Mouse (Mus musculus) kidney, embryonic 14.5 days (tissue): Measurements from ENCODE around the gene Ip6k3. TPM values are rescaled to one million over a fixed set of nuclear protein-coding genes. Genes with fewer than 3 reads are reported as not detected.
A peak's percentile ranks its signal among the peaks of the same experiment; 100 is the strongest.

Experiments used
- ATAC-seq: fragments of 200-750 bp; cut with Nextera tagmentation; 2 replicates; pipeline ENCODE4 v1.8.0; 2017; ENCODE audit warnings: moderate number of reproducible peaks, mild to moderate bottlenecking, moderate TSS enrichment, moderate library complexity; ENCODE audit not compliant: low FRiP score, low TSS enrichment
- H3K27ac ChIP-seq: fragments of 300-500 bp; sonication (generic); 2 replicates; pipeline ENCODE4 v1.5.1; 2014; ENCODE audit warnings: low read depth, mild to moderate bottlenecking, low read length, moderate library complexity, mixed read lengths
- H3K27me3 ChIP-seq: fragments of 300-500 bp; sonication (generic); 2 replicates; pipeline ENCODE4 v1.6.1; 2014; ENCODE audit warnings: mild to moderate bottlenecking, low read length; ENCODE audit not compliant: control insufficient read depth, insufficient read depth
- H3K36me3 ChIP-seq: fragments of 300-500 bp; sonication (generic); 2 replicates; pipeline ENCODE4 v1.6.1; 2014; ENCODE audit warnings: low read length, mixed read lengths; ENCODE audit not compliant: control insufficient read depth, insufficient read depth
- H3K4me1 ChIP-seq: fragments of 300-500 bp; sonication (generic); 2 replicates; pipeline ENCODE4 v1.6.1; 2014; ENCODE audit warnings: low read length, mixed read lengths; ENCODE audit not compliant: control insufficient read depth, insufficient read depth
- H3K4me2 ChIP-seq: fragments of 300-500 bp; sonication (generic); replicated peaks from 2 replicates; pipeline ENCODE4 v1.6.1; 2014; ENCODE audit warnings: low read depth, mild to moderate bottlenecking, low read length
- H3K4me3 ChIP-seq: fragments of 300-500 bp; sonication (generic); 2 replicates; pipeline ENCODE4 v1.5.1; 2014; ENCODE audit warnings: mild to moderate bottlenecking, low read length
- H3K9ac ChIP-seq: fragments of 300-500 bp; sonication (generic); 2 replicates; pipeline ENCODE4 v1.6.1; 2014; ENCODE audit warnings: low read depth, mild to moderate bottlenecking, low read length, moderate library complexity
- H3K9me3 ChIP-seq: fragments of 300-500 bp; sonication (generic); 2 replicates; pipeline ENCODE4 v1.6.1; 2016; ENCODE audit warnings: low read length; ENCODE audit not compliant: control insufficient read depth
- WGBS: fragments of 180-500 bp; shearing (Covaris S2); extraction: QIAGEN DNeasy Blood & Tissue Kit; methylation state at CpG from one replicate; pipeline ENCODE4 v1.1.7; 2014; 5-methylcytosine and 5-hydroxymethylcytosine counted together
- polyA plus RNA-seq: library from polyadenylated mRNA; unstranded; fragments of >200 nt; fragmentation: Nextera tagmentation; extraction: Ambion mirVana; gene quantifications from 2 replicates; pipeline ENCODE4 v1.2.1, GENCODE M21; 2014

The Ip6k3 gene
- polyA plus RNA-seq, 1 experiment from 2014 or later: 0.12 TPM

GRCm38 (mm10) chr17:27118676-27119539 lies 48.7 kb downstream of the Ip6k3 start:
- no peak overlapping the region for H3K27ac ChIP-seq

DNA sequence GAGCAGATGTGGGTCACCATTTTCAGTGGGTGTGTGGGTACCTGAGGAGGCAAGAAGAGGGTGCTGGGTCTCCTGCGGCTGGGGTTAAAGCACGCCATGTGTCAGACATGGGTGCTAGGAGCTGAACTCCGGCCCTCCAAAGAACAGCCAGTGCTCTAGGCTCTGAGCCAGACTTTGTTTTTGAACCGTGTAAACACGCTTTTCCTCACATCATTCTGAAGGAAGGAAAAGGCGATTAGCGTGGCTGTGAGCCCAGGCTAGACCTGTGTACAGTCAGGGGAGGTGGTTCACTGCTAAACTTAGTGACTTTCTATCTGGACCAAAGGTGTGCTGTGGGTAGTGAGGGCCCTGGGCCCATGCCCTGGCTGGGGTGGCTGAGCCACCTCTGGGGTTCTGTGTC lies 57.5 kb downstream of the Ip6k3 start:
- H3K36me3 ChIP-seq: peaks cover 37% of the 10 kb centered on the region; the same call in 1 of the 2 replicates

More at GRCm38 (mm10) chr17:27118676-27119539, 48.7 kb downstream of the Ip6k3 start:
- Histone ChIP-seq H3K4me2 (no peak overlapping the region), H3K9ac (no peak overlapping the region), H3K36me3 (peaks cover 53% of the 10 kb centered on the region), H3K27me3 (no peaks in the 10 kb centered on the region), H3K4me3 (no peak overlapping the region), H3K9me3 (no peaks in the 10 kb centered on the region), H3K4me1 (peaks cover 13% of the 10 kb centered on the region; the same call in 1 of the 2 replicates)
- WGBS: 83% methylated on average over 25 of the region's 25 CpGs
- ATAC-seq: no peak

DNA sequence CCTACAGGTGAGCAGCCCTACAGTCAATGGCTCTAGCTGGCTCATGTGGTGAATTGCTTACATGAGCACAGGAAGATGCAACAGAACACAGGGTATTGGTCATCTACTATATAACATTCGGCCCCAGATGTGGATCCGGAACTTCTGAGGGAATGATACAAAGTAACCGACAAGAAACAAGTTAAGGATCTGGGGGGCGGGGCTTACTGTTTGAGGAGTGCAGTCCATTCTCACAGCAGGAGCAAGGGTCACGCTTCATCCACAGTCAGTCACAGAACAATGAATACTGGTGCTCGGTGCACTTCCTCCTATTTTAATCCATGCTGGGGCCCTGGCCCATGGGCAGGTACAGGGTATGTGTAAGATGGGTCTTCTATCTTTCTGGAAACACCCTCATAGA lies 59.7 kb downstream of the Ip6k3 start:
- no peak for ATAC-seq
- H3K36me3 ChIP-seq: peaks cover 27% of the 10 kb centered on the region; the same call in 1 of the 2 replicates
- no peak overlapping the region for H3K4me2 ChIP-seq
- H3K4me1 ChIP-seq: no peaks in the 10 kb centered on the region
- H3K9ac ChIP-seq: no peak overlapping the region
- H3K9me3 ChIP-seq: no peaks in the 10 kb centered on the region
- H3K27me3 ChIP-seq: no peaks in the 10 kb centered on the region
- 76% methylated on average over 6 of the region's 6 CpGs for WGBS
- no peak overlapping the region for H3K27ac ChIP-seq
- no peak overlapping the region for H3K4me3 ChIP-seq

More for the DNA sequence above, 57.5 kb downstream of the Ip6k3 start:
- no peak overlapping the region for H3K27ac ChIP-seq
- no peaks in the 10 kb centered on the region for H3K9me3 ChIP-seq
- no peaks in the 10 kb centered on the region for H3K27me3 ChIP-seq
- H3K9ac ChIP-seq: no peak overlapping the region
- no peak for ATAC-seq
- WGBS: 86% methylated on average over 7 of the region's 7 CpGs
- H3K4me3 ChIP-seq: no peak overlapping the region
- H3K4me1 ChIP-seq: 0 out of 2 replicates have a peak, but pooled peaks cover 3% of the 10 kb centered on the region
- no peak overlapping the region for H3K4me2 ChIP-seq

GRCm38 (mm10) chr17:27106745-27107144 lies 60.9 kb downstream of the Ip6k3 start:
- Histone ChIP-seq H3K27ac (no peak overlapping the region), H3K36me3 (peaks cover 21% of the 10 kb centered on the region; the same call in 1 of the 2 replicates), H3K27me3 (no peaks in the 10 kb centered on the region), H3K4me3 (no peak overlapping the region), H3K9me3 (no peaks in the 10 kb centered on the region), H3K9ac (no peak overlapping the region), H3K4me2 (no peak overlapping the region), H3K4me1 (no peaks in the 10 kb centered on the region)
- 87% methylated on average over 9 of the region's 9 CpGs for WGBS
- ATAC-seq: no peak

DNA sequence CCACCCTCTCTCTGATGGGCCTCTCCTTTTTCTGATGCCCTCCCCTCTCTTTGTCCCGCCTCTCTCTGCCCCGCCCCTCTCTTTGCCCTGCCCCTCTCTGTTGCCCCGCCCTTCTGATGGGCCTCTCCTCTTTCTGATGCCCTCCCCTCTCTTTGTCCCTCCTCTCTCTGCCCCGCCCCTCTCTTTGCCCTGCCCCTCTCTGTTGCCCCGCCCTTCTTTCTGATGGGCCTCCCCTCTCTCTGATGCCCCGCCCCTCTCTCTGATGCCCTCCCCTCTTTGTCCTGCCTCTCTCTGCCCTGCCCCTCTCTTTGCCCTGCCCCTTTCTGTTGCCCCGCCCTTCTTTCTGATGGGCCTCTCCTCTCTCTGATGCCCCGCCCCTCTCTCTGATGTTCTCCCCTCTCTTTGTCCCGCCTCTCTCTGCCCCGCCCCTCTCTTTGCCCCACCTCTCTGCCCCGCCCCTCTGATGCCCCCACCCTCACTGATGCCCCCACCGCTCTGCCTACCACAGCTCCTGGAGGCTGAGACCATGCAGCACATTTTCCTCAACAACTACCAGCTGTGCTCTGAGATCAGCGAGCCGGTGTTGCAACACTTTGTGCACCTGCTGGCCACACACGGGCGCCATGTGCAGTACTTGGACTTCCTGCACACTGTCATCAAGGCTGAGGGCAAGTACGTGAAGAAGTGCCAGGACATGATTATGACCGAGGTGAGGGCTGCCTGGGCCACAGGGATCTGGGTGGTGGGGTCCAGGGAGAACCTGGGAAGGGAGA lies 61.7 kb downstream of the Ip6k3 start:
- no peak for ATAC-seq
- Histone ChIP-seq H3K9me3 (no peaks in the 10 kb centered on the region), H3K4me3 (no peak overlapping the region), H3K4me1 (no peaks in the 10 kb centered on the region), H3K4me2 (no peak overlapping the region), H3K9ac (no peak overlapping the region), H3K36me3 (peaks cover 17% of the 10 kb centered on the region; the same call in 1 of the 2 replicates), H3K27me3 (no peaks in the 10 kb centered on the region), H3K27ac (no peak overlapping the region)
- 76% methylated on average over 18 of the region's 18 CpGs for WGBS

DNA sequence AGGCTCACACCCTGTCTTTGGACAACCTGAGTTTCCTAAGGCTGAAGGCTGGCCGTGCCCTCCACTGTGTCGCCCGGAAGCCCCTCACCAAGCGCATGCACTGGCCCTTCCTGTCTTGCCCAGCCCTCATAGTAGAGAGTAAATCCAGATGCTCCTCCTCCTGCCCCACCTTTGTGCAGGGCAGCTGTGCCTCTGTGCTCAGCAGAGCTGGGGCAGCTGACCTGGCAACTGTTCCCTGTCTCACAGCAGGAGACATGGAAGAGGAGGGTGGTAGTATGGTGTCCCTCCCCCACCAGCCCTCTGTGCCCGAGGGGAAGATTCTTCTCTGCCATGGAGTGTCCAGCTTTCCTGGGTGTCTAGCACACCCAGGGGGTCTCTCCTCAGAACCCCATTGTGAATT lies 65.9 kb downstream of the Ip6k3 start:
- Histone ChIP-seq H3K36me3 (peaks cover 7% of the 10 kb centered on the region; the same call in 1 of the 2 replicates), H3K4me1 (no peaks in the 10 kb centered on the region), H3K9ac (no peak overlapping the region), H3K4me2 (no peak overlapping the region), H3K4me3 (no peak overlapping the region), H3K27ac (no peak overlapping the region), H3K9me3 (no peaks in the 10 kb centered on the region), H3K27me3 (no peaks in the 10 kb centered on the region)
- ATAC-seq: no peak
- WGBS: 71% methylated on average over 5 of the region's 5 CpGs

DNA sequence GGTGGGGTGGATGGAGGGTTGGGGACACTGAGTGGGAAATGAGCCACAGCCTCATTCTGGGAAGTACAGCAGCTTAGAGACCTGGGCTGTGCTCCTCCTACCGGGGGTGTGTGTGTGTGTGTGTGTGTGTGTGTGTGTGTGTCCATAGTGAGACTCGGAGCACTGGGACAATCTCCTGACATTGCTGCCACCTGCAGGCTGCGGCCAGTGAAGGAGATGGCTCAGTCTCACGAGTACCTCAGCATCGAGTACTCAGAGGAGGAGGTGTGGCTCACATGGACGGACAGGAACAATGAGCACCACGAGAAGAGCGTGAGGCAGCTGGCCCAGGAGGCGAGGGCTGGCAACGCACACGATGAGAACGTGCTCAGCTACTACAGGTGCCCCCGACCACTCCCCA lies 71.9 kb downstream of the Ip6k3 start:
- peak; percentile 44; the same call in 1 of the 2 replicates for ATAC-seq
- no peak overlapping the region for H3K9ac ChIP-seq
- H3K27me3 ChIP-seq: no peaks in the 10 kb centered on the region
- 42% methylated on average over 13 of the region's 13 CpGs for WGBS
- no peaks in the 10 kb centered on the region for H3K4me1 ChIP-seq
- H3K4me2 ChIP-seq: no peak overlapping the region
- peaks cover 14% of the 10 kb centered on the region for H3K36me3 ChIP-seq
- no peak overlapping the region for H3K4me3 ChIP-seq
- no peaks in the 10 kb centered on the region for H3K9me3 ChIP-seq
- H3K27ac ChIP-seq: no peak overlapping the region
